Mouse (Mus musculus): Measurements from ENCODE around the gene Idi2.
"Not testable (repeated sequence)": the region's sequence is repeated elsewhere in the genome, so short reads cannot be mapped to it uniquely, and the experiment has no call there.

Idi2 gene

DNA sequence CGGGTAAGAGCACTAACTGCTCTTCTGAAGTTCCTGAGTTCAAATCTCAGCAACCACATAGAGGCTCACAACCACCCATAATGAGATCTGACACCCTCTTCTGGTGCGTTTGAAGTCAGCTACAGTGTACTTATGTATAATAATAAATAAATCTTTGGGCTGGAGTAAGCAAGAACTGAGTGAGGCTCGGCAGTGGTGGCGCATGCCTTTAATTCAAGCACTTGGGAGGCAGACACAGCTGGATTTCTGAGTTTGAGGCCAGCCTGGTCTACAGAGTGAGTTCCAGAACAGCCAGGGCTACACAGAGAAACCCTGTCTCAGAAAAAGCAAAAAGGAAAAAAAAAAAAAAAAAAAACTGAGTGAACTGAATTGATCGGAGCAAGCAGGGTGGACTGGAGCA lies 44.6 kb downstream of the Idi2 start:
- DNase-seq (ENCODE audit: low spot score), result not testable (repeated sequence)

DNA sequence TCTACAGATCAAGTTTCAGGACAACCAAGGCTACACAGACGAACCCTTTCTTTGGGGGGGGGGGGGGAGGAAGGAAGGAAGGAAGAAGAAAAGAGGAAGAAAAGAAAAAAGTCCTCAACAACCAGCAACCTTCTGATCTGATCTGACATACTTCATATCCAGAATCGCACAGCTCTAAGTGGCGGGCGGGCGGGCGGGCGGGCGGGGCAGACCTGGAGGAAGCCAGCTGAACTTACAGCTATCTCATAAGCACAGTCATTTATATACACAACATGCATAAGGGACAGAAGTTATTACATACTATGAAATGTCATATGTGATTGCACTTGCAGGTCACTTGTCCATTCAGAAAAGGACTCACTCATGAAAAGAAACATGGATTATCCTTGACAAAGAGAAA lies 46.8 kb downstream of the Idi2 start:
- no peak for DNase-seq (ENCODE audit: low spot score)

DNA sequence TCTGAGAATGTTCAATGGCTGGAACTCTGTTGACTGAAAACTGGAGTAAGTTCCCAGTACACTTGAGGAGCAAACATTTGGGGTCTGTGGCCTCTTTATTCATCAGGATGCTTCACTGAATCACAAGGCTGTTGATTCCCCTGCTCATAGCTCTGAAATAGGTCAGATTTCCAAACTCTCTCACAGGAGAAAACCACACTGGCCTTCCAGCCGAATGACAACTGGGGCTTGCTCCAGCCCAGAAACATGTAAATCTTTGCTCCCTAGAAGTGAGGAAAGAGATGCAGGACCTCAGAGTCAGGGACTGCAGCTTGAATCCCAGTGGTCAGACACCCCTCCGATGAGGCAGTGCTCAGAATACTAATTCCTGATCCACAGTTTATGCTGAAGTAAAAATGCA lies 50.6 kb downstream of the Idi2 start:
- no peak for DNase-seq (ENCODE audit: low spot score)

All from layer of hippocampus, adult 11-12 months (tissue).